Mouse (Mus musculus) CH12.LX (cell line): ENCODE measurements at regions not wholly inside any gene's neighbourhood (a gene's known extent, or its start where the extent isn't known, plus 50 kb on each side); places are given as distances from the start of the nearest gene placed in this dataset.
A peak's percentile ranks its signal among the peaks of the same experiment; 100 is the strongest.

Source experiments
- DNase-seq: peaks from one replicate; pipeline ENCODE4 v3.0.0-alpha.2; 2013; ENCODE audit errors: extremely low read depth
- H3K27ac ChIP-seq: 2 replicates; pipeline ENCODE4 v1.5.1; 2012; ENCODE audit warnings: low read depth, mild to moderate bottlenecking, control low read depth, moderate library complexity; ENCODE audit not compliant: insufficient read depth
- H3K27me3 ChIP-seq: replicated peaks from 2 replicates; pipeline ENCODE3; 2012; ENCODE audit warnings: inconsistent platforms
- H3K36me3 ChIP-seq, 2 experiments: replicated peaks in 1 of 2; 2 replicates each; pipeline versions ENCODE3 to v1.6.1; 2012; ENCODE audit warnings: inconsistent platforms in 1 of 2, low read length in 1 of 2, mild to moderate bottlenecking in 1 of 2, mixed read lengths in 1 of 2, moderate library complexity in 1 of 2; ENCODE audit not compliant: control insufficient read depth in 1 of 2, insufficient read depth in 1 of 2
- H3K4me1 ChIP-seq, 2 experiments: 2 replicates each; pipeline ENCODE4 v1.6.1; 2012; ENCODE audit warnings: inconsistent platforms in 1 of 2, moderate library complexity in 1 of 2; ENCODE audit not compliant: insufficient read depth in 2 of 2, control insufficient read depth in 1 of 2
- H3K4me2 ChIP-seq: 2 replicates; pipeline ENCODE4 v1.6.1; 2012; ENCODE audit warnings: low read depth, mild to moderate bottlenecking, control low read depth; ENCODE audit not compliant: poor library complexity, insufficient read depth, severe bottlenecking
- H3K4me3 ChIP-seq, 3 experiments: fragments of 150-350 bp in 1 of 3; sonication (generic) in 1 of 3; replicated peaks in 1 of 3; 2 replicates each; pipeline versions ENCODE3 to v1.5.1; 2011 to 2012; ENCODE audit warnings: low read depth in 2 of 3, low read length in 2 of 3, mild to moderate bottlenecking in 2 of 3, moderate library complexity in 2 of 3, control low read depth in 1 of 3, improper control_type of control experiment in 1 of 3, inconsistent platforms in 1 of 3, mixed read lengths in 1 of 3; ENCODE audit not compliant: poor library complexity in 1 of 3
- H3K79me2 ChIP-seq: replicated peaks from 2 replicates; pipeline ENCODE4 v1.6.1; 2012; ENCODE audit warnings: mild to moderate bottlenecking, moderate library complexity; ENCODE audit not compliant: control insufficient read depth, poor library complexity, insufficient read depth, severe bottlenecking; ENCODE audit errors: extremely low read depth
- H3K9ac ChIP-seq: 2 replicates; pipeline ENCODE4 v1.6.1; 2012; ENCODE audit warnings: low read depth, mild to moderate bottlenecking, control low read depth, moderate library complexity; ENCODE audit not compliant: insufficient read depth
- H3K9me3 ChIP-seq: replicated peaks from 2 replicates; pipeline ENCODE3; 2012; ENCODE audit warnings: low read length, inconsistent platforms, mixed read lengths
- CHD1 ChIP-seq: IDR thresholded peaks from 2 replicates; pipeline ENCODE4 v1.6.1; 2012; ENCODE audit warnings: low read depth, low read length, improper control_type of control experiment, inconsistent platforms
- ETS1 ChIP-seq: conservative IDR thresholded peaks from 2 replicates; pipeline ENCODE4 v1.6.1; 2012; ENCODE audit warnings: low read depth, mild to moderate bottlenecking, inconsistent platforms, low read length, improper control_type of control experiment, moderate library complexity
- GABPA ChIP-seq: IDR thresholded peaks from 2 replicates; pipeline ENCODE4 v1.6.1; 2012; ENCODE audit warnings: low read depth, low read length, improper control_type of control experiment, inconsistent platforms; ENCODE audit not compliant: insufficient replicate concordance
- IRF4 ChIP-seq: IDR thresholded peaks from 2 replicates; pipeline ENCODE4 v1.6.1; 2014; ENCODE audit warnings: low read depth, mild to moderate bottlenecking, inconsistent platforms, low read length, improper control_type of control experiment
- JUN ChIP-seq: IDR thresholded peaks from 2 replicates; pipeline ENCODE4 v1.6.1; 2011; ENCODE audit warnings: low read depth, mild to moderate bottlenecking, low read length, improper control_type of control experiment, moderate library complexity; ENCODE audit not compliant: insufficient read depth
- JUND ChIP-seq: conservative IDR thresholded peaks from 2 replicates; pipeline ENCODE4 v1.6.1; 2011; ENCODE audit warnings: low read depth, low read length, improper control_type of control experiment
- KAT2A ChIP-seq: IDR thresholded peaks from 2 replicates; pipeline ENCODE4 v1.6.1; 2012; ENCODE audit warnings: low read length, improper control_type of control experiment, inconsistent platforms; ENCODE audit not compliant: insufficient replicate concordance
- MAX ChIP-seq: IDR thresholded peaks from 2 replicates; pipeline ENCODE4 v1.6.1; 2011; ENCODE audit warnings: low read length, improper control_type of control experiment
- MEF2A ChIP-seq: IDR thresholded peaks from 2 replicates; pipeline ENCODE4 v1.6.1; 2014; ENCODE audit warnings: low read depth, mild to moderate bottlenecking, inconsistent platforms, low read length, improper control_type of control experiment, borderline replicate concordance
- MXI1 ChIP-seq: IDR thresholded peaks from 2 replicates; pipeline ENCODE4 v1.6.1; 2011; ENCODE audit warnings: mild to moderate bottlenecking, low read depth, low read length, improper control_type of control experiment
- NELFE ChIP-seq: IDR thresholded peaks from 2 replicates; pipeline ENCODE4 v1.6.1; 2011; ENCODE audit warnings: low read depth, low read length, improper control_type of control experiment
- RAD21 ChIP-seq: IDR thresholded peaks from 2 replicates; pipeline ENCODE4 v1.6.1; 2011; ENCODE audit warnings: low read depth, mild to moderate bottlenecking, low read length, improper control_type of control experiment, moderate library complexity
- RCOR1 ChIP-seq: conservative IDR thresholded peaks from 2 replicates; pipeline ENCODE4 v1.6.1; 2012; ENCODE audit warnings: low read depth, mild to moderate bottlenecking, inconsistent platforms, low read length, improper control_type of control experiment
- SMC3 ChIP-seq: IDR thresholded peaks from 2 replicates; pipeline ENCODE4 v1.6.1; 2011; ENCODE audit warnings: low read depth, low read length, improper control_type of control experiment
- TBP ChIP-seq: conservative IDR thresholded peaks from 2 replicates; pipeline ENCODE4 v1.6.1; 2011; ENCODE audit warnings: low read depth, low read length, improper control_type of control experiment
- UBTF ChIP-seq: IDR thresholded peaks from 2 replicates; pipeline ENCODE4 v1.6.1; 2012; ENCODE audit warnings: low read depth, mild to moderate bottlenecking, inconsistent platforms, low read length, improper control_type of control experiment, moderate library complexity
- USF1 ChIP-seq: IDR thresholded peaks from 2 replicates; pipeline ENCODE4 v1.6.1; 2014; ENCODE audit warnings: low read depth, mild to moderate bottlenecking, inconsistent platforms, low read length, improper control_type of control experiment
- USF2 ChIP-seq: conservative IDR thresholded peaks from 2 replicates; pipeline ENCODE4 v1.6.1; 2011; ENCODE audit warnings: low read depth, low read length, improper control_type of control experiment
- ZKSCAN1 ChIP-seq: IDR thresholded peaks from 2 replicates; pipeline ENCODE4 v1.6.1; 2012; ENCODE audit warnings: low read depth, inconsistent platforms, low read length, improper control_type of control experiment, borderline replicate concordance
- ZMIZ1 ChIP-seq: IDR thresholded peaks from 2 replicates; pipeline ENCODE4 v1.6.1; 2012; ENCODE audit warnings: low read depth, mild to moderate bottlenecking, inconsistent platforms, low read length, improper control_type of control experiment
- dilution Hi-C: fragments of 300-500 bp; cut with MboI; formaldehyde crosslinking; loops from 2 replicates; pipeline ENCODE4 v1.14.3; 2020; ENCODE audit warnings: low sequenced_read_pairs; ENCODE audit not compliant: extremely low pct_unique_long_range_greater_than_20kb, extremely low pct_ligation_motif_present
- in situ Hi-C: fragments of 300-500 bp; cut with MboI; formaldehyde crosslinking; loops from 3 replicates; pipeline ENCODE4 v1.14.3; 2019; ENCODE audit warnings: low sequenced_read_pairs, low pct_ligation_motif_present, low pct_unique_long_range_greater_than_20kb, mixed read lengths

- TF ChIP-seq ZMIZ1 = no peak
- TF ChIP-seq ZKSCAN1 = no peak
- TF ChIP-seq MXI1 = no peak
- TF ChIP-seq IRF4 = peak; percentile 29; the same call in 1 of the 2 replicates
- no peak; the same call in 1 of the 2 replicates for TF ChIP-seq USF2
- no peak for TF ChIP-seq GABPA
- TF ChIP-seq CHD1 = no peak
- TF ChIP-seq RAD21 = peak; percentile 70
Observed at GRCm38 (mm10) chr9:89826712-89827548, 82.8 kb upstream of the Rasgrf1 start (continued).

GRCm38 (mm10) chr9:89821853-89822243 is 83.6 kb upstream of the Ankrd34c start:
- Histone ChIP-seq H3K4me3 (no peak overlapping the region), H3K9ac (no peak overlapping the region), H3K4me2 (no peak overlapping the region), H3K27me3 (no peaks in the 10 kb centered on the region), H3K9me3 (no peaks in the 10 kb centered on the region), H3K36me3 (no peaks in the 10 kb centered on the region), H3K79me2 (no peaks in the 10 kb centered on the region), H3K4me1 (peaks cover 2 to 6% of the 10 kb centered on the region in 2 experiments), H3K27ac (no peak overlapping the region)
- in situ Hi-C loops (no loop called here), dilution Hi-C loops (no loop called here)
- TF ChIP-seq NELFE = no peak
- no peak for TF ChIP-seq USF1
- DNase-seq = no peak

GRCm38 (mm10) chr9:89821109-89821852 is 83.0 kb upstream of the Ankrd34c start:
- dilution Hi-C loops = no loop called here

More at GRCm38 (mm10) chr9:89821109-89821852, 83.0 kb upstream of the Ankrd34c start:
- in situ Hi-C loops = no loop called here
- Histone ChIP-seq H3K4me1 (peaks cover 0 to under 1% of the 10 kb centered on the region in 2 experiments; a peak in 1 of 4 replicates), H3K27ac (no peak overlapping the region), H3K9me3 (no peaks in the 10 kb centered on the region), H3K27me3 (no peaks in the 10 kb centered on the region), H3K4me3 (no peak overlapping the region), H3K79me2 (no peaks in the 10 kb centered on the region), H3K36me3 (no peaks in the 10 kb centered on the region), H3K4me2 (no peak overlapping the region), H3K9ac (no peak overlapping the region)
- TF ChIP-seq ETS1 (no peak), RCOR1 (no peak), MEF2A (no peak), MAX (no peak), KAT2A (no peak), USF1 (no peak), RAD21 (no peak), SMC3 (no peak), GABPA (no peak), JUN (no peak), UBTF (no peak), JUND (no peak), TBP (no peak), ZKSCAN1 (no peak)
- no peak for DNase-seq
